Mouse (Mus musculus): ENCODE measurements around the gene Zbtb16.

Zbtb16 gene

GRCm38 (mm10) chr9:48650846-48651245 is 185.2 kb downstream of the Zbtb16 start:
- DNase-seq (ENCODE audit: low read depth, low spot score) = no peak
- no peaks in the 10 kb centered on the region for H3K36me3 ChIP-seq (ENCODE audit: control insufficient read depth, insufficient read depth, low read length, poor library complexity, severe bottlenecking)
- peaks cover 3% of the 10 kb centered on the region; the same call in 1 of the 2 replicates for H3K27me3 ChIP-seq (ENCODE audit: control insufficient read depth, insufficient read depth, low read length, poor library complexity, severe bottlenecking)

DNA sequence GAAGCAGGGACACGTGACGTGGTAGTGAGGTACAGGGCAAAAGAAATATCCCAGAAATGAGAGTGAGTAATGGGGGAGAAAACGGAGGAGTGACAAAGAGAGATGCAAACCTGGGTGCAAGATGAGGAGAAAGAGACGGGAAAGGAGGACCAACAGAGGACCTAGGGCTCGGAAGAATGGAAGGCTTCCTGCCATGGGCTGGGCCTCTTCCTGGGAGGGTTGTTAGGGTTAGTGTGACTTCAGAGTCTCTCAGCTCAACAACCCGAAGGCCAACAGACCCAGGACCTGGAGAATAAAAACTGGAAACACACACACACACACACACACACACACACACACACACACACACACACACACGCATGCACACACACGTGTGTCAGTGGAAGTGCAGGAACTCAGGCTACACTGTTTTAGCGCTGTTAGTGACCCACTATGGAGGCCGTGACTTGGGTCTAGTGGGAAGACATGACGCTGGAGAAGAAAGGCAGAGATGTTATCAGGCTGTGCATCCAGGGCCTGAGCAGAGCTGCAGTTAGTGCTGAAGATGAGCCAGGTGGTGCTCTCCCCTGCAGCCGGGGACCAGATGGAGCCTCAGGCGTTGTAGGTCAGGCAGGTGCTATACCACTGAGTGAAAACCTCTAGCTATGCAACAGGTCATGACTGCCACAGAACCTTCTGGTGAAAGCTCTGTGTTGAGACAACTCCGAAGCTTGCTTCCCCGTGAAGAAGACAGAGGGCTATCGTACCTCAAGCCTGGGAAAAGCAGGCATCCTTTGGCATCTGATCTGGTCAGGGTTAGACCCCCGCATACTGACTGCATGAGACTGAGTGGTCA is 186.0 kb downstream of the Zbtb16 start:
- Histone ChIP-seq H3K36me3 (ENCODE audit: control insufficient read depth, insufficient read depth, low read length, poor library complexity, severe bottlenecking) (no peaks in the 10 kb centered on the region), H3K27me3 (ENCODE audit: control insufficient read depth, insufficient read depth, low read length, poor library complexity, severe bottlenecking) (peaks cover 3% of the 10 kb centered on the region; the same call in 1 of the 2 replicates)
- no peak for DNase-seq (ENCODE audit: low read depth, low spot score)

DNA sequence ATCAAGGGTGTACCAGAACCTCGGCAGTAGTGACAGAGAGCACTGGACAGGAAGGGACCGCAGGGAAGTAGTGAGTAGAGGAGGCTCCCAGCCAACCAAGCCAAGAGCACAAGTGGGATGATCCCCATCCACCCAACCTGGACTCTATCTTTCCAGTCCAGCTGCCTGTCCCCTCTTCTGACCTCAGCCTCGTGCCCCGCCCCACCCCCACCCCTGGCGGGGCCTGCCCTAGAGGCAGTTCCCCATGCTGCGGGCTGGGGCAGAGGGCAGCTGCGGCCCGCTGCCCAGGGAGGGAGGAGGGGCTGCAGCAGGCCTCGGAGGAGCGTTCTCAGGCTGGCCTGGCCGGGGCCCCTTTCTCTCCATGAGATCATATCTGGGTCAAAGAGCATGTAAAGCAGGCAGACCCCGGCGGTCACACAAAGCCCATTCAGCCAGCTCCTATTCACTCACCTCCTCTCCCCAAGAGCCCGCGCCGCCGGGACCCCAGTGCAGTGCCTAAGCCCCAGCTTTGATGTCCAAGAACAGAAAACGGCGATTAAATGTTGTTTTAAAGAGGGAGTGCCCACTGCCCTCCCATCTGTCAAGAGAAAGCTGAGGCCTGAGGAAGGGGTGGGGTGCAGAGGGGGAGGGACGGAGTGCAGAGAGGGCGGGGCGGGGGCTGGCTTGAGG is 186.8 kb downstream of the Zbtb16 start:
- Histone ChIP-seq H3K27me3 (ENCODE audit: control insufficient read depth, insufficient read depth, low read length, poor library complexity, severe bottlenecking) (peaks cover 3% of the 10 kb centered on the region; the same call in 1 of the 2 replicates), H3K36me3 (ENCODE audit: control insufficient read depth, insufficient read depth, low read length, poor library complexity, severe bottlenecking) (no peaks in the 10 kb centered on the region)
- DNase-seq (ENCODE audit: low read depth, low spot score) = no peak

- no peak for DNase-seq (ENCODE audit: low read depth, low spot score)
- H3K27me3 ChIP-seq (ENCODE audit: control insufficient read depth, insufficient read depth, low read length, poor library complexity, severe bottlenecking) = peaks cover 3% of the 10 kb centered on the region; the same call in 1 of the 2 replicates
- no peaks in the 10 kb centered on the region for H3K36me3 ChIP-seq (ENCODE audit: control insufficient read depth, insufficient read depth, low read length, poor library complexity, severe bottlenecking)
Measured at GRCm38 (mm10) chr9:48648285-48649097, 187.5 kb downstream of the Zbtb16 start.

DNA sequence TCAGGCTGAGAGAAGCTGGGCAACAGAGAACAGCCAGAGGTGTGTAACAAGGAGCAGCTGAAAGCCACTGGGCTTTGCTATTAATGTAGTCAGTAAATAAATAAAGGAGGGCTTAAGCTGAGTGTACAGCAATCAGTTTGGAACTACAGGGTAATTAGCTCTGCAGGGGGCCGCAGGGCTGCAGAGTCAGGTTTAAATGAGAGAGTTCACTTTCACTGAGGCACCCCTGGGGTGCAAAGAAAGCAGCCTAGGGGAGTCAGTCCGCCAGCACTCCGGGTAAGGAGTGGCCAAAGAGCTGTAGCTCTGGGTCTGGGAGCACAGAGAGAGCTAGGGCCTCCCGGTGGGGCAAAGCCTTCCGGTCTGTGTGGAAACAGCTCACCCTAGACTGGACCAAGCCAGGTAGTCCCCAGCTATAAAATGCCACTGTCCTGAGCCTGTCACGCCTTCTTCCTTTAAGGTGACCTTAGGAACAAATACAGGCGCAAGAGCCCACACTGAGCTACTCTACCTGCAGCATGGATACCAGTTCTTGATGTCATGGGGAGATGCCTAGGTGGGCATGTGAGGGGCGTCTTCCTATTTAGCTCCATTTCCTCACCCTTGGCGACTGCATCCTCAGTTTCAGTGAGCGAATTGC is 188.3 kb downstream of the Zbtb16 start:
- no peaks in the 10 kb centered on the region for H3K36me3 ChIP-seq (ENCODE audit: control insufficient read depth, insufficient read depth, low read length, poor library complexity, severe bottlenecking)
- peaks cover 3% of the 10 kb centered on the region; the same call in 1 of the 2 replicates for H3K27me3 ChIP-seq (ENCODE audit: control insufficient read depth, insufficient read depth, low read length, poor library complexity, severe bottlenecking)
- no peak for DNase-seq (ENCODE audit: low read depth, low spot score)

DNA sequence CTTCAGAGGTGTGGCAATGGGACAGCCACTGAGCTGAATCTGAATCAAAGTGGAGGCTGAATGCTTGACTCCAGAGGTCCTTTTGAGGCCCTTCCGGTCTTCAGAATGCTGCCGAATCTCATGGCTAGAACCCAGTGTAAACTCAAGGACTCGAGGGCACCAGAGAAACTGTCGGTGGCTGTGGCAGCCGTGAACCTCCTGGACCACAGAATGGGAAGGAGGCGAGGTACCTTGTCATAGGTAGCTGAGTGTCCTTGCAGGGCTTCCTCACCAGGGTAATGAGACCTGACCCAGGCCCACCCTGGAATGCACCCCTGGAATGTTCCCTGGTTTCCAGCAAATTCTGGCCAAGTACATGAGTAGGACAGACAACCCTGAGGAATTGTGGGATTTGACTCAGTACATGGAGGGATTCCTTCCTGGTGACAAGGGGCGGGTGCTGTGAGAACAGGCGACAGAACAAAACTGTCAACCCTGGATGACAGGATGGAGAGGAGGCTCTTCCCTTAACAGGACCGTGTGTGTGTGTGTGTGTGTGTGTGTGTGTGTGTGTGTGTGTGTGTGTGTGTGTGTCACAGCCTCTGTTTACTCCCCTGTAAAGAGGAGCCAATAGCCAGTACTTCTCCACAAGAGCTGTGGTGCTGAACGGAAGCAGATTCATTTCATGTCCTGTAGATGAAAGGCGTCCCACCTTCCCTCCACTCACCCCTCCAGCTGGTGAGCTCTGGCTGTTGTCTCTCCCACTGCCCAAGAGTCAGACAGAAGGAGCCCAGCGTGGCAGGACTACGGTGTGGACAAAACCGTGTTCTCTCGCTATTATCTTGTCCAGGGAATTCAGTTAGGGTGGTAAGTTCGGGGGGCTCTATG is 189.0 kb downstream of the Zbtb16 start:
- H3K36me3 ChIP-seq (ENCODE audit: control insufficient read depth, insufficient read depth, low read length, poor library complexity, severe bottlenecking) = no peaks in the 10 kb centered on the region
- H3K27me3 ChIP-seq (ENCODE audit: control insufficient read depth, insufficient read depth, low read length, poor library complexity, severe bottlenecking) = peaks cover 3% of the 10 kb centered on the region; the same call in 1 of the 2 replicates
- no peak for DNase-seq (ENCODE audit: low read depth, low spot score)

GRCm38 (mm10) chr9:48646251-48646650 is 189.8 kb downstream of the Zbtb16 start:
- DNase-seq (ENCODE audit: low read depth, low spot score) = peak; percentile 73
- H3K36me3 ChIP-seq (ENCODE audit: control insufficient read depth, insufficient read depth, low read length, poor library complexity, severe bottlenecking) = no peaks in the 10 kb centered on the region
- H3K27me3 ChIP-seq (ENCODE audit: control insufficient read depth, insufficient read depth, low read length, poor library complexity, severe bottlenecking) = peaks cover 3% of the 10 kb centered on the region; the same call in 1 of the 2 replicates

DNA sequence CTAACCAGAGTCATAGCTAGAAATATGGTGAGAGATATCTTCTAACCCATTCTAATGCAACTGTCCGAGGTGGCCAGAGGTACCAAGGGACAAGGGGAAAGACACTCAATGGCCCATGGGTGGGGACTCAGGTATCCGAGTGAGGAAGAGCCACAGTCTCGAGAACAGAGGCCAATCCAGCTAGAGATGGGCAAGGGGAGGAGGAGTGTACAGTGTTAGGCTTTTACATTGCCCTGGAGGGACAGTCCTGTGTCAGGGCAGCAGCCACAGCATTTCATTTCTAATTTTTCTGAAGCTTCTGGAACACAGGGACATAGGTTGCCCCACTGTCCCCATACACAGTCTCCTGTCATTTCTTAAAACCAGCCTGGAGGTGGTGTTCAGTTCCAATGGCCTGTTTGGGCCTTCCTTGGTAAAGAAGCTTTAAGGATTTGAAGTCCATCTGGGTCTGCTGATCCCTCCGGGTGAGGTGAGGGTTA is 190.3 kb downstream of the Zbtb16 start:
- peaks cover 3% of the 10 kb centered on the region; the same call in 1 of the 2 replicates for H3K27me3 ChIP-seq (ENCODE audit: control insufficient read depth, insufficient read depth, low read length, poor library complexity, severe bottlenecking)
- no peak for DNase-seq (ENCODE audit: low read depth, low spot score)
- H3K36me3 ChIP-seq (ENCODE audit: control insufficient read depth, insufficient read depth, low read length, poor library complexity, severe bottlenecking) = no peaks in the 10 kb centered on the region

- DNase-seq (ENCODE audit: low read depth, low spot score) = peak; percentile 16
- peaks cover 3% of the 10 kb centered on the region; the same call in 1 of the 2 replicates for H3K27me3 ChIP-seq (ENCODE audit: control insufficient read depth, insufficient read depth, low read length, poor library complexity, severe bottlenecking)
- H3K36me3 ChIP-seq (ENCODE audit: control insufficient read depth, insufficient read depth, low read length, poor library complexity, severe bottlenecking) = no peaks in the 10 kb centered on the region
Measured at GRCm38 (mm10) chr9:48644926-48645647, 190.9 kb downstream of the Zbtb16 start.

DNA sequence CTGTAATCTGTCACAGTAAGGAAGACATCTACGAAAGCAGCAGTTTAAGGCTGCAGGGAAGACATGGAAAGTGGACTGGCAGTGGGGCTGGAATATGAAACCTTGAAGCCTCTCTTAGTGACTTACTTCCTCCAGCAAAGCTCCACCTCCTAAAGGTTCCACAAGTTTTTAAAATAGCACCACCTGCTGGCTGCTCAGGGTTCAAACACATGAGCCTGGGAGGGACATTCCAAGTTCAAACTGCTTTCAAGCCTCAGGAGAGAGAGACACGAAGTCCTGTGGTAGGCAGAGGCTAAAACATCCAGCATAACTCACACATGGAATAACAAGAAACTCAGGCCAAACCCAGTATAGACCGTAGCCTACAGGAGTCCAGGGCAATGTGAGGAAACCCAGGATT is 191.6 kb downstream of the Zbtb16 start:
- DNase-seq (ENCODE audit: low read depth, low spot score) = no peak
- 0 out of 2 replicates have a peak, but pooled peaks cover 3% of the 10 kb centered on the region for H3K27me3 ChIP-seq (ENCODE audit: control insufficient read depth, insufficient read depth, low read length, poor library complexity, severe bottlenecking)
- H3K36me3 ChIP-seq (ENCODE audit: control insufficient read depth, insufficient read depth, low read length, poor library complexity, severe bottlenecking) = no peaks in the 10 kb centered on the region

DNA sequence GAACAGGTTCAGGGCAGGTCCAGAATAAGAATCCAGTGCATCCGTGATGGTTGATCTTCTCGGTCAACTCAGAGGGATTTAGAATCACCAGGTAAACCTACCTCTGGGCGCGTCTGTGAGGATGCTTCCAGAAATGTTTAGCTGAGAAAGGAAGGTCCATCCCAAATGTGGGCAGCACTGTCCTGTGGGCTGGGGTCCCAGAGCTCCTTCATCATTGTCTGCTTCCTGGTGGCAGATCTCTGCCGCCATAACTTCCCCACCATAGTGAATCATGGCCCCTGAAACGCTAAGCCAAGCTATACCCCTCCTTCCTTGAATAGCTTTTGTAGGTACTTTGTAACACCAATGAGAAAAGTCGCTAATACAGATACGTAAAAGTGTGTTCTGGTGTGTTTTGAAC is 194.4 kb downstream of the Zbtb16 start:
- DNase-seq (ENCODE audit: low read depth, low spot score) = no peak
- Histone ChIP-seq H3K27me3 (ENCODE audit: control insufficient read depth, insufficient read depth, low read length, poor library complexity, severe bottlenecking) (no peaks in the 10 kb centered on the region), H3K36me3 (ENCODE audit: control insufficient read depth, insufficient read depth, low read length, poor library complexity, severe bottlenecking) (no peaks in the 10 kb centered on the region)

- H3K27me3 ChIP-seq (ENCODE audit: control insufficient read depth, insufficient read depth, low read length, poor library complexity, severe bottlenecking) = no peaks in the 10 kb centered on the region
- DNase-seq (ENCODE audit: low read depth, low spot score) = no peak
Measured at GRCm38 (mm10) chr9:48640881-48641280, 195.1 kb downstream of the Zbtb16 start.

More at GRCm38 (mm10) chr9:48640881-48641280, 195.1 kb downstream of the Zbtb16 start:
- no peaks in the 10 kb centered on the region for H3K36me3 ChIP-seq (ENCODE audit: control insufficient read depth, insufficient read depth, low read length, poor library complexity, severe bottlenecking)

Data from splenic B cell, adult 2 months (primary cell).